Mouse (Mus musculus) erythroid progenitor cell, adult 5-6 weeks (primary cell): ENCODE data around the gene Abhd17b. TPM values are rescaled to one million over a fixed set of nuclear protein-coding genes. Genes with fewer than 3 reads are reported as not detected.
A peak's percentile ranks its signal among the peaks of the same experiment; 100 is the strongest.
"Not testable (repeated sequence)": the region's sequence is repeated elsewhere in the genome, so short reads cannot be mapped to it uniquely, and the experiment has no call there.

ENCODE experiments used
- ATAC-seq: replicated peaks from 2 replicates; pipeline ENCODE4 v1.8.0; 2016; ENCODE audit warnings: moderate number of reproducible peaks, mild to moderate bottlenecking, moderate TSS enrichment, inconsistent platforms; ENCODE audit not compliant: poor library complexity, low FRiP score, severe bottlenecking
- total RNA-seq, 2 experiments: library from RNA; stranded (forward) in 1 of 2; stranded (reverse) in 1 of 2; fragments of 150-400 nt in 1 of 2; fragments of 186-747, 209-891 nt in 1 of 2; gene quantifications; 2 replicates each; pipeline versions ENCODE4 v1.2.3 to v1.2.4; 2015 to 2017; ENCODE audit warnings: low replicate concordance in 2 of 2

The Abhd17b gene
- total RNA-seq, 2 experiments from 2014 or later: 10.0 to 28.9 TPM

DNA sequence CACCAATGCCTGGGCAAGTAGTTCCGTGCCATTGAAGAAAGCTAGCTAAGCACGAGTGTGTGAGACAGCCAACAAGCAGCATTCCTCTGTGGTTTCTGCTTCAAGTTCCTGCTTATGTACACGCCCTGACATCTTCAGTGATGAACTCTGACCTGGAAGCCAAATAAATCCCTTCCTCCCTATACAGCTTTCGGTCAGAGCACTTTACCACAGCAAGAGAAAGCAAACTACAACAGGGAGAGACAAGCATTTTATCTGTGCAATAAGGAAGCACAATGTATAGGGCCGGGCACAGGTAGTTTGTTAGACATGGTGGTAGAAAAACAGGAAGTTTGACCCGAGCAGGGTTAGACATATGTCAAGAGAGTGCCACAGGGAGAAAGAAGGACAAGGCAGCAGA, 6.8 kb upstream of the Abhd17b start:
- no peak for ATAC-seq

DNA sequence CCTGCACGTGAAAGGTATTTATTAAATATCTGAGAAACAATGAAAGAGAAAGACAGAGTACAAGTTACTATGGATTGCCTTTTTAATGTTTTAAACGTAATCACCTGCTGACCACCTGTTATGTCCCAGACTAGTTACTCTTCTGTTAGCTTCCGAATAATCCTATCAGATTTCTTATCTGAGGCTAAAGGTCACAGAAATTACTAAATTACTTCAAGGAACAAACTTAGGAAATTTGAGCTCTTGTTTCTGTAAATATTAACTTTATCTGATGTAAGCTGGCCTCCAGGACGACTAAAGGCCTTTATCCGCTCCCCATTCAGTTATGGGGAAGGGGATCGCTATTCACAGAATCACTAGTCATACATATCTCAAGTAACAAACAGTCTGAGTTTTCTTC, 1.3 kb upstream of the Abhd17b start:
- ATAC-seq: no peak

DNA sequence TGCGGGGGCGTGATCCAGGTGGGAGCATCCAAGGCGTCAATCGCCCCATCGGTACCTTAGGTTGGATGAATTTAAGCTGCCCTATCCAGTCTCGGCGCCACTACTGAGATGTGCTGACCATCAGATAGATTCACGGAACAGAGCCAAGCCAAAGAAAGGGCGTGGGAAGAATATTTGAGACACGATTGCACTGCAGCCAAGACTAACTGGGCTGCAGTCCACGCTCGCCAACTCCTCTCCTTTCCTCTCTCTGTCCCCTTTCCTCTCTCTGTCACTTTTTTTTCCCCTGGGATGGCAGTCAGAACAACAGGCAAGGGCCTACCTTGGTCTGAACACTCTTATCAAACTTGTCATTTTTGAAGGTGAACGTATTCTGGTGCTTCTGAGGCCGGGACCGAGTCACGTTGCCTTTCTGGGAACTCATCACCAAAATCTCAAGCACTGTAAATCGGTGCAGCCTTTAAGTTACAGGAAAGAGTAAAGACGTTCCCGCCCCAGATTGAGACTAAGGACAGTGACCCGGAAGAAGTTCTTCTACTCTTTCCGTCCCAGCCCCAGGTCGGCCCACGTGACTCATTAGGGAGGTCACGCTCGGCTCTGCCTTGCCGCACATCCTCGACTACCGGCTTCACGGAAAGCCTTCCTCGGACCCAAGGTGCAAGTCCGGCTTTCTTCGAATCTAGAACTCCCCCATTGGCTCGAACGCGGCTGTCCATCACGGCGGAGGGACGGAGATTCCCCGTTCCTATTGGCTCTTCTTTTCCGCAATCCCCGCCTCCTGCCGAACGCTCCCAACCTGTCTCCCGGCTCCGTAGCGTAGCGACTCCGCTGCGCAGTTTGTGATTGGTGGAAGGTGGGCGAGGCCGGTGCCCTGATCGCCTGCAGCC, 457 bp upstream of the Abhd17b start, which contains the start of gene 1110059E24Rik:
1110059E24Rik (minus strand) TSS at position 692 of the 887 bp plus-strand sequence.
- ATAC-seq: peak; percentile 99

DNA sequence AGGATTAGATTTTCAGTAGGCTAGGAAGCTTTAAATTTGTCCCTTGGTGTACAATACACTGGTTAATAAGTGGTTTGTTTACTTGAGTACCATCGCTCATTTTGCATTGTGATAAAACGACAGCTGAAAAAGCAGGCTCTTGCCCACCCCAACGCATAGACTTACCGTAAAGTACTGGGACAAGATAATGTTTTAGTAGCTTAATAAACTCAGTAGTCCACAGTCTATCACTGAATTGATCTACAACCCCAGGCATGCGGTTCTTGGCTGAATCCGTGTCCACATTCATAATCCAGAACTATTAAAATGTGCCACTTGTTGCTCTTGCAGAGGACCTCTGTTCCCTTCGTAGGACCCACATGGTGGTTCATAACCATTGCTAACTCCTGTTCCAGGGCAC, 1.8 kb downstream of the Abhd17b start:
- no peak for ATAC-seq

DNA sequence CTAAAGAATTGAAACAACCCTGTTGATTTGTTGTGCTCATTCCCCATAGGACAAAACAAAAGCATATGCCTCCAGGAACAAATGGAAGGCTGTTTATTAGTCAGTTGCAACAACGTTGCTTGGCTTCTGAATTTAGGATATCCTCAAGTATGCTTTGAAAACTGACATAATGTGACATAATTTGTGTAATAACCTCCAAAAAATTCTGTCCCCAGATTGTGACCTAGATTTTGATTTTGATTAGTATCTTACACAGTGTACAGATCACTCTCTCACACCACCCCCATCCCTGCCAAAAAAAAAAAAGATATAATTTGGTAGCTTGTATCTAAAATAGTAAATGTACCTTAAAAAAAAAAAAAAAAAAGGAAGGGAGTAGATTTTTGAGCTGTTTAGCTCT, 7.7 kb downstream of the Abhd17b start:
- ATAC-seq: no peak

DNA sequence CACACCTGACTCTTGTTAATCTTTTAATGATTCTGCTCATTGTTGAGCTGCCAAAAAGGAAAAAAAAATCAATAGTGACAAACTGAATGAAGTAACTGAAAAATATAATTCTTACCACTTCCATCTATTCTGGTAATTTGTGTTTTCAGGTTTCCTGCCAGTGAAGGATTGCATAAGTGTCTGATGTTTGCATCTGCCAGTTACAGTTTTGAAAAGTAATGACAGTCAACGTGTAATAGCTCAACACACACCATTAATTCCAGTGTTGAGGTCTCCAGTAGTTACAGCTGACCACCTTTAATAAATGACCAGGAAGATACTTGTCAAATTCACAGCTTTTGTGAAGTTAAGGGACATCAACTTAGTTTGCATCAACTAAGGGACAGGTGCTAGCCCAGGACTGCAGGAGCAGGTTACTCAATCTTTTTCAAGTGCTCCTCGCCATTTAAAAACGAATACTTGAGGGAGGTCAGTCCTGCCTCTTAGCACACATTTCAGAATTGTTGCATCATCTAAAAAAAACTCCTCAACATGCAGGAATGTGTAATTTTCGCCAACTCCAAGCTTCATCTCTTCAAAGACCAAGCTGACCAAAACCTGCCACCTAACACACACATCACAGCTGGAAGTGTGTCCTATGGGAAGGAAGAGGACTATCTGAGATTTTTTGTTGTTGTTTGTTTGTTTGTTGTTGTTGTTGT, 10.9 kb downstream of the Abhd17b start:
- no peak for ATAC-seq

DNA sequence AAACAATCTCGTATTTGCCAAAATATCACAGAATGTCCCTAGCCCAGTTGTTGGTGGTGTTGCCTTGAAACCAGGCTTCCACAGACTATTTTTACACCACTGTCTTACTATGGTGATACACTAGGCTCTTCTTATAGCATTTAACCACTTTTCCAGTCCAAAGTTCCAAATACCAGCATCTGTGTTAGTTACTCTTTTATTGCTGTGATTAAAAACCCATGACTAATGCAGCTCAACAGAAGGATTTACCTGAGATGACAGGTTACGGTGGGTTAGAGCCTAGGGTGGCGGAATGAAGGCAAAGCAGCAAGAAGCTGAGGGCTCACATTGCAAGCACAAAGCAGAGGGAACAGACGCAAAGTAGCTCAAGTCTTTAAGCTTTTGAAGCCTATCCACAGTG, 16.7 kb downstream of the Abhd17b start:
- no peak for ATAC-seq

DNA sequence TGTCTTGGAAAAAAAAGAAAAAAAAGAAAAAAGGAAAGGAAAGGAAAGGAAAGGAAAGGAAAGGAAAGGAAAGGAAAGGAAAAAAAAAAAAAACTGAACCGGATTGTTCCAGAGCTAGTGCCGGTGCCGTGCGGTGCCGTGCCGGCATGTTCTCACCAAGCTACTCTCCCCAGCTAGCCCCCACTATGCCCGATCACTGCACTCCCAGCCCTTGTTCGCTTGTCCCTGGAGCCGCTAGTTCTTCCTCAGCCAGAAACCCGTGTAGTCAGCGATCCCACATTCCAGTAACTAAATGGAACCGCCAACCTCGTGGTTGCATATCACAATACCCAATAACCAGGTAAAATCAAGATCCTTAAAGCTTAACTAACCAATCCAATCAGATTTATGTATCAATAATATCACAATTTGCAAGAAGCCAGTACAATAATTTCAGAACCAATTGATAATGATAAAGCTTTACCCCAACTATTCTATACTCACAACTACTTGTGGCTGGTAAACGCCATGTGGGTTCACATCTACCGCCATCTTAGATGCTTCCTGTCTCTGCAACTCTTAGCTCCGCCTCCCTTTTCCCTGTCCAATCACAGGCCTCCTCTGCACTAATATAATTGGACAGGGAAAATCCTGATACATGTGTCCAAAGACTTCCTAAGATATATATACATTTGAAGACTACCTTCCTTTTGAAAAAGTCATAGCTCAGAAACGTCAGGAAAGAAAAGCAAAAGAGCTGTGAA, 21.5 kb downstream of the Abhd17b start:
- ATAC-seq: no peak

DNA sequence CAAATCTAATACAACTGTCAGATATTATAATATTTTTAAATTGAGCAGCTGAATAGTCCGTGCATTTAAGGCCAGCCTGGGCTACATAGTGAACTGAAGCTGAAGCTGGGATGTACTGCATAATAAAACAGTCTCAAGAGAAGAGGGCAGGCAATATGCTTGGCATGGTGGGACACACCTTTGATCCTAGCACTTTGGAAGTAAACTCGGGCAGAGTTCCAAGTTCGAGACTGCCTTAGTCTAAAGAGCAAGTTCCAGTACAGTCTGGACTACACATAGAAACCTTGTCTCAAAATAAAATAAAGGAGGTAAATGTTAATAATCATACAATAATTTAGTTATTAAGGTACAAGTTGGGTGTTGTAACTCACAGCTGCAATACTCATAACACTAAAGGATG, 27.1 kb downstream of the Abhd17b start:
- ATAC-seq: no peak

DNA sequence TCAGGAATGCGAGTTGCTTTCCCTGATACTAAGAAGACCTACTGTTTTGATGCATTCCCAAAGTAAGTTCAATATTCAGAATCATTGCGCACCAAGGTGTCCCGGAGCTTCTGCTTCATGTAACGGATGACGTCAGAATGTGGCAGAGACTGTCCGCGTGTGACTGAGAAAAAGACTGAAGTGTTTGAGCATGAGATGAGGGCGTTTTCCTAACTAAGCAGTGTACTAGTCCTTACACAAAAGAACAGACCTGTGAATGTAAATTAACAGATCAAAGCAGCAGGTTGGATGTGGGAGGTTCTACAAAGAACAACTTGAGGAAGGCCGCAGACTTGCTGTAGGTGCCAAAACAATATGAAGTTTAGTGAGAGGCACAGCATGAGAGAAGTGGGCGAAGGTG, 28.0 kb downstream of the Abhd17b start:
- ATAC-seq: no peak

DNA sequence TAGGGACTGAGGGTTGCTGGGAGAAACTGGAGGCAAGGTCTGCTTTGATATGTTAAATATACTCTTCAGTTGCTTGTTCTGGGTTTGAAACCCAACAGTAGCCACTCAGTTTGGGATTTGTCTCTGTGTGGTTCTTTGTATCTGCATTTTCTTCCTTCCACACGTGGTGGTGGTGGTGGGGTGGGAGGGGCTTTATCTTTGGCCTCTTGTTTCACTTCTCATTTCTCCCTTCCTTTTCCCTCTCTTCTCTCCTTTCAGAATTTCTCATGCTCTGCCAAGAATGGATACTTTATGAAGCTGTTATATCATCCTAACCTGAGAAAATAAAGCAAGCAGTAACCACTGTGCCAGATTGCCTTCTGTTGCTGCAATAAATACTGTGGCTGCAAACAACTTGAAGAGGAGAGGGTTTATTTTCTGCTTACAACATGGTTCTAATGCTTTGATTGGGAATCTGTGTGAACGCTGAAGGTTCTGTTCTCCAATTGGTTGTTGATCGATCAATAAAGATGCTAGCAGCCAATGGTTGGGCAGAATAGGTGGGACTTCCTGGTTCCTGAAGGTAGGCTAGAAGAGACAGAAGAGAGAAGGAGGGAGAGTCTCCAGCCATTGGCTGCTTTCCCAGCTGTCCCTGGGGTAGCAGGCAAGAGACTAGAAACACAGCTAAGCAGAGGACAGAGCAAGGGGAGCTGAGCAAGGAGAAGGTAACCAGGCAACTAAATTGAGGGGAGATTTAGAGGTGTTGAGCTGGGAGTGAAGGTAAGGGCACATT, 60.5 kb downstream of the Abhd17b start:
- ATAC-seq: no peak

DNA sequence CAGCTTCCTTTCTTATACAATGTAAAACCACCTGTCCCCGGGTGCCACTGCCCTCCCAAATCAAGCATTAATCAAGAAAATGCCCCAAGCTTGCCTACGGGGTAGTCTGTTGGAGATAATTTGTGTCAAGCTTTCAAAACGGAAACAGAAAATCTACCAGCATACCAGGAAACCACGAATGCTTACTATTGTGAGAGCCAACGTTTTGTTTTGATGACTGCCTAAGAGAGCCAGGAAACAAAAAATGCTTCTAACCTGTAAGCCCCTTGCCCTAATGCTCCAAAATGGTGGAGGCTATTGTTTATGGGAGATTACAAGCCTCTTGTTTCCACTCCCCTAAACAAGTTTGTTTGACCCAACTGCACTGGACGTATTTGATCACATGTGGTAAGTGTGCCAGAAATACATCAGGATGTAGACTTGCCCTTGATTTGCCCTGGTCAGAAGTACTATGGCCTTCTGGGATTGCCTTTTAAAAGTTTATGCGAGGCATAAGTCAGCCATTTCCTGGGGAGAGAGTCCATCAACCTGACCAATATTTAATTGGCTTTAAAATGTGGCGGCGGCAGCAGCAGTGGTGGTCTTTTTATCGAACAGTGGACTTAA, 61.4 kb downstream of the Abhd17b start:
- no peak for ATAC-seq

DNA sequence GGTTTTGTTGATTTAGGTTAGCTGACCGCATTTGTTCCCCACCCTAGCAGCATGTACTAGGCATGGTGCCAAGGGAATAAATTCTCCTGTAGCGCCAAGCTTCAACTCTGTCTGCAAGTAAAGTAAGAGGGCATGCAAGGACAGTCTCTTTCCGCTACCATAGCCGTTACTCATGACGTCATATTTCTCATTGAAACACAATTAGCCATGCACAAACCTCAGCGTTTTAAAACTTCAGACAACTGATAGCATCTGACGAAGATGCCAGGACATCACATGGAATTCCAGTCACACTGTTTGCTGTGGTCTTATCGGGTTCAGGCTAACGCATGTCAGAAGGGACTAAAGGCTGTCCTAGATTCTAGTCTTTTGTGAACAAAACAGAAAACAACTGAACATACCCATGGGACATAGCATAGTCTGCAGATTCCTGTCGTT, 62.0 kb downstream of the Abhd17b start:
- ATAC-seq: no peak

DNA sequence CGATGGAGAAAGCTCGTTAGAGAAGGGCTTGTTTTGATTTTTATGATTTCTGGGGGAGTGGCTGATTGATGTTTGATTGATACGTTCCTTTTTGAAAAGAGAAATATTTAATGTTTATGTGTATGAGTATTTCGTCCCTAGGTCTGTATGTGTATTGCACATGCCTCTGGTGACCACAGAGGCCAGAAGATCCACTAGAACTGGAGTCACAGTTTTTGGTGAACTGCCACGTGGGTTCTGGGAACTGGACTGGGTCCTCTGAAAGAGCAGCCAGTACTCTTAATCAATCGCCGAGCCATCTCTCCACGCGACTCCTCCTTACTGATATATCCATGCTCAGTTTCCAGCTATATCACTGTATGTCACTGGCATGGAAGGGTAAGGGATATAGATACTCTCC, 62.5 kb downstream of the Abhd17b start:
- ATAC-seq: no peak

DNA sequence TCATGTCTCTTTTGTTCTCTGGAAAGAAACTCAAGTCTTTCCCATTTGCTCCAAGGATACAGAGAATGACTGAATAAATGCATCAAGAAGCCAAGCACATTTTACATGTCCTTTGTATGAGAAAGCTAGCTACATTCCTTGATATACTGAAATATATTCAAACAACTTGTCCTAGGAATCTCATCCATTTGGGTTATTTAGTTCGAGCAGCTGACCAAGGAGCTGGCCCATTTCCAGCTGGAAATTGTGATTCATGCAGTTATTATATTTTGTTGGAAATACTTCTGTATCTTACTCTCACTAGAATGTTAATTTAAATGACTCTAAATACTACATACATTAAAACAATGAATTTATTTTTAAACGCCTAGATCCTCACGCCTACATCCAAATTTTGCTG, 63.5 kb downstream of the Abhd17b start:
- no peak for ATAC-seq

DNA sequence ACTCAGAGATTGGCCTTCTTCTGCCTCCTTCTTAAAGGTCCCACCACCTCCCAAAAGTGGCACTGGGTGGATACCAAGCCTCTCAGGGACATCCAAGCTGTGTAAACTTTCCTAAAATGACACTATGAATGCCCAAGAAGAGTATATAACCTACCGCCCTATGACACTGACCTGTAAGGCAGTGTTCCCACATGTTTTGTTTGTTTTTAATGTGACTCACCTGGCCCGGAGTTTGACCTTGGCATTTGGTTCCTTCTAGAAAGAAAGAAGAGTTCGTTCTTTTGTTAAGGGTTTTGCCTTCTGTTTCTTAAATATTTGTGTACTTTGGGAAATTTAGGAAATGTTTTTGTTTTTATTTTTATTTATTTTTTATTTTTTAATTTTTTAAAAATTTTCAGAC, 66.2 kb downstream of the Abhd17b start:
- ATAC-seq: no peak

DNA sequence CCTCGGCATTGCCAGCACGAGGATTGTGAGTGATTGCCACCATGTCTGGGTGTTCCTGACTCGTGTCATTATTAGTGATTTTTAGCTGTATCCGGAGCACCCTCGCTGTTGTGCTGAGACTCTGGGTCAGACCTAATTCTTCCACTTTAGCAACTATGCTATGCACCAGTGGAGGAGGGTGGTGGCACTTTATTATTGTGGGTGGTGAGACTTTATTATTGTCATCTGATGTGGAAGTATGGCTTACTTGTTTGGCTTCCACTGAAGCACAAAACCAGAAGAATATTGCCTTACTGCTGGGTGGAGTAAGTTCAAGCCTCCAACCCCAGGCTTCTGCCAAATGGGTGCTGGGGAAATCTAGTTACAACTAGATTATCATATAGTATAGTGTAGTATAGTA, 68.0 kb downstream of the Abhd17b start:
- ATAC-seq: no peak

DNA sequence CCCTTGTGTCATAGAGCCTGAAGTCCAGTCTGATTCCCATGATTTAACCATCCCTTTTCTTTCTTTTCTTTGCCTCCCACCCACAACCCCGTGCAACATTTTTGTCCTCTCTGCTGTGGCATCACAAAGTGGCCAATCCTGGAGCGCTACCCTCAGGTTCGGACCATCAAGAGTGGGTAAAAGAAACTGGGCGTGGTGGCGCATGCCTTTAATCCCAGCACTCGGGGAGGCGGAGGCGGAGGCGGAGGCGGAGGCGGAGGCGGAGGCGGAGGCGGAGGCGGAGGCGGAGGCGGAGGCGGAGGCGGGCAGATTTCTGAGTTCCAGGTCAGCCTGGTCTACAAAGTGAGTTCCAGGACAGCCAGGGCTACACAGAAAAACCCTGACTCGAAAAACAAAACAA, 70.3 kb downstream of the Abhd17b start:
- ATAC-seq: not testable (repeated sequence)

DNA sequence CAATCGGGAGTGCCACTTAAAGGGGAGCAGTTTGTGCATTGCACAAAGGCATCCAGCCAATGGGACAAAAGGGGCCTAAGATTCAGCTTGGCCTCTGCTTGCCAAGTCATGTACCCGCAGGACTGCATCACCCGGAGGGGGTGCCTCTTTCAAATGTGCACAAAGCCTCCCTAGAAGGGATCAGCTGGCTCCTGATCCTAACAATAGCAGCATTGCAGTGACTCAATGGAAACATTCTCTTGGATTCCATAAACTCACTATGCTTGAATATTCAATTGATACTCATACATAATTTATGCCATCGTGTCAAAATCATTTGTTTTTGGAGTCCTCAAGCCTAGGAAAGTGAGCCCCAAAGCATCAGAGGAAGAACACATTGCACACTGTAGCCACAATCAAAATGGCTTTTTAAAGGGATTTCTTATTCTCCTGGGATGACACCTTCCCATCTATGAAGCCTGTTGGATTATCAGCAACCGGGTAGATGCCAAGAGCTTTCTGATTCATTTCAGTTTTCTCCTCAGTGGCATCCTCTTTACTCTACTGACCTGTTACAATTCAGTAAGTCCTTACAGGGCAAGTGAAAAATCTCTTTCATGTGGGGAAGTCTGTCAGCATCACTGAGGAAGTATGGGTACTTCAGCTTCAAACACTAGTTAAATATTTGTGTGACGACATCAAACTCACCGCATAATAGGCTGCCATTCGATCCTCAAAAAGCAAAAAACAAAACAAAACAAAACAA, 71.1 kb downstream of the Abhd17b start:
- no peak for ATAC-seq
